Mouse (Mus musculus) forebrain, embryonic 15.5 days (tissue): ENCODE data around the gene Akna. TPM values are rescaled to one million over a fixed set of nuclear protein-coding genes. Genes with fewer than 3 reads are reported as not detected.

Experiments
- ATAC-seq: fragments of 200-750 bp; cut with Nextera tagmentation; replicated peaks from 2 replicates; pipeline ENCODE4 v1.8.0; 2017; ENCODE audit warnings: mild to moderate bottlenecking, moderate TSS enrichment, moderate library complexity
- H3K27ac ChIP-seq: fragments of 300-500 bp; sonication (generic); replicated peaks from 2 replicates; pipeline ENCODE4 v1.5.1; 2015; ENCODE audit warnings: mild to moderate bottlenecking, inconsistent platforms
- H3K27me3 ChIP-seq: fragments of 300-500 bp; sonication (generic); 2 replicates; pipeline ENCODE4 v1.6.1; 2015; ENCODE audit warnings: inconsistent platforms
- H3K36me3 ChIP-seq: fragments of 300-500 bp; sonication (generic); 2 replicates; pipeline ENCODE4 v1.6.1; 2015; ENCODE audit warnings: mild to moderate bottlenecking, inconsistent platforms
- H3K4me1 ChIP-seq: fragments of 300-500 bp; sonication (generic); 2 replicates; pipeline ENCODE4 v1.6.1; 2015; ENCODE audit warnings: inconsistent platforms
- H3K4me2 ChIP-seq: fragments of 300-500 bp; sonication (generic); replicated peaks from 2 replicates; pipeline ENCODE4 v1.6.1; 2015; ENCODE audit warnings: mild to moderate bottlenecking, inconsistent platforms
- H3K4me3 ChIP-seq: fragments of 300-500 bp; sonication (generic); 2 replicates; pipeline ENCODE4 v1.5.1; 2015; ENCODE audit warnings: mild to moderate bottlenecking, inconsistent platforms
- H3K9ac ChIP-seq: fragments of 300-500 bp; sonication (generic); replicated peaks from 2 replicates; pipeline ENCODE4 v1.6.1; 2015; ENCODE audit warnings: mild to moderate bottlenecking, inconsistent platforms
- H3K9me3 ChIP-seq: fragments of 300-500 bp; sonication (generic); 2 replicates; pipeline ENCODE4 v1.6.1; 2016; ENCODE audit warnings: inconsistent platforms
- WGBS: fragments of 180-500 bp; shearing (Covaris S2); methylation state at CpG from one replicate; pipeline ENCODE4 v1.1.7; 2015; ENCODE audit warnings: mixed read lengths; 5-methylcytosine and 5-hydroxymethylcytosine counted together
- polyA plus RNA-seq: library from polyadenylated mRNA; unstranded; fragments of >200 nt; fragmentation: Nextera tagmentation; extraction: Ambion mirVana; gene quantifications from 2 replicates; pipeline ENCODE4 v1.2.1, GENCODE M21; 2015

Gene Akna
- polyA plus RNA-seq, 1 experiment from 2014 or later = 12.4 TPM

DNA sequence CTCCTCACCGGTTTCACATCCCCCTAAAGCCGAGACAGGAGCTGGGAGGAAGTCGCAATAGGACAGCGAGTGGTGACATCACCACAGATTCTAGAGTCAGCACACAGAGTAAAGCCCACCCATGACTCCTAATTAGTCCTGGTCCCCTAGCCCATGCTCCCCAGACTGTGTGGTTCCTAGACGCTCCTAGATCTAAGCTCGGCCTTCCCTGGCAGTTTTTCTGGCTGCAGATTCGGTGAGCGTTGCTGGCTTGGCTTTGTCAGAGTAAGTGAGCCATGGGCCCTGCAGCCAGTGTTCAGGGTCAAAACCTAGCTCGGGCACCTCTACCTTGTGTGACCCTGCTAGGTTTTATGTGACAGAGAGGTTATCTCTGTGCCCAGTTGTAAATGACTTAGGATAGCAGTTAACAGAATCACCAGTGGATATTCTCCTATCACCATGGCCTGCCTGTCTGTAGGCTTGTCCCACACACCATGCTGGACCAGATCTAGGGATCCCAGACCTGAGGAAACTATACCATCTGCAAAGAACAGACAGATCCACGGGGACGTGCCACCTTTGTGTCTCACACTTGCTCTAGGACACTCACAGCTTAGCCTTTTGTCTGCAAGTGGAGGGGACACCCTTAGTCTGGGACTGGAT lies 13.1 kb downstream of the Akna start:
- peaks cover 11% of the 10 kb centered on the region for H3K36me3 ChIP-seq
- H3K4me3 ChIP-seq = no peak overlapping the region
- H3K9me3 ChIP-seq = no peaks in the 10 kb centered on the region
- peak; percentile 78 for ATAC-seq
- peaks cover 41% of the 10 kb centered on the region for H3K4me1 ChIP-seq
- peak overlapping the region; percentile 91 for H3K27ac ChIP-seq
- no peak overlapping the region for H3K9ac ChIP-seq
- H3K27me3 ChIP-seq = no peaks in the 10 kb centered on the region
- H3K4me2 ChIP-seq = peak overlapping the region; percentile 8; the same call in 1 of the 2 replicates
- WGBS = 17% methylated on average over 11 of the region's 11 CpGs

DNA sequence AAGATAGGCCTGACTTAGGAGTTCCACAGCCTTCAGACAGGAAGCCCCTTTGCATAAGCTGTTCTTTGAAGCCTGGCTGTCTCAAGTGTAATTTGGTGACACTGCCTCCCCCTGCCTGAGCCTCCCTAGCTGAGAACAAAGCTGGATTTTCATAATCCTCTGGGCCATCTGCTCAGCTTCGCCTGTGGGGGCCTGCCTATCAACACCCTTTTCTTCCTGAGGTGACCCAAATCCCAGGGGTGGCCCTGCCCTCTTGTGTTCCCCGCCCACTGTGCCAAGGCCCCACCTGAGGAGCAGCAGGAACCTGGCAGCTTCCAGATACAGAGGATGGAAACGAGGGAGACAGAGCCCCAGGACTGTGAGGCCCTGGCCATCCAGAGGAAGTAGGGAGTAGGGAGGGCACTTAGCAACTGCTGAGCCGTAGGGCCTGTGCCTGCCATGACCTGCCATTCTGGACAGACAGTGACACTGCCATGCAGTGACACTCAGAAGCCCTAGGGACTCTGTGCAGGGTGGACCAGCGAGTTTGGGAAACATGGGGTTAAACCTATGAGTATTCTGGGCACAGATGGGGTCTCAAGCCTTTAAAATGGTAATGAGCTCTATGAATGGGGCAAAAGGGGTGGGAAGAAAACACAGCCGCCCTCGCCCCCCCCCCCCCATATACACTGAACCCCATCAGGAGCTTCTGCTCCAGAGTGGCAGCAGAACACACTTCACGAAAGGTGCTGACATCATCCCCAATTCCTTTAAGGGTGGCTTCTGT lies 13.8 kb downstream of the Akna start:
- no peaks in the 10 kb centered on the region for H3K9me3 ChIP-seq
- 4% methylated on average over 8 of the region's 8 CpGs for WGBS
- H3K4me1 ChIP-seq = peaks cover 41% of the 10 kb centered on the region
- peak overlapping the region; percentile 91 for H3K27ac ChIP-seq
- no peak overlapping the region for H3K9ac ChIP-seq
- peaks cover 4% of the 10 kb centered on the region; the same call in 1 of the 2 replicates for H3K36me3 ChIP-seq
- H3K27me3 ChIP-seq = no peaks in the 10 kb centered on the region
- ATAC-seq = peak; percentile 75
- H3K4me2 ChIP-seq = peak overlapping the region; percentile 8; the same call in 1 of the 2 replicates
- H3K4me3 ChIP-seq = no peak overlapping the region

DNA sequence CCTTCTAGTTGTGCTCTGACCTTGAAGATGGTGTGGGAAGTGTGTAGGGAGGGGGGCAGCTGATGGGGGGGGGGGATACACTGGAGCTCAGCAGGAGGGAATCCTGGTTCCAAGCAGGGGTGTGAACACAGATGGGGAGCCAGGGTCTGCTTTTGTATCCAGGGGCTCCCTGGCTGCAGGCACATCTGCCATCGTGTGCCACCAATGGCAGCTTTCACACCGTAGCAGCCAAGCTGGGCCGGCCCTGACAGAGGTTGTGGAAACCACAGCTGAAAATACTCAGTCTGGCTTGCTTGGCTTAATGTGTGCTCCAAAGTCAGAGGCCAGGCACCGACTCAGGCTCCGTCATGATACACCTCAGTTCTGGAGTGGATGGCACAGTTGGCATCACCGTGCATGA lies 15.1 kb downstream of the Akna start:
- no peak overlapping the region for H3K9ac ChIP-seq
- H3K27me3 ChIP-seq = no peaks in the 10 kb centered on the region
- H3K4me2 ChIP-seq = no peak overlapping the region
- H3K36me3 ChIP-seq = peaks cover 11% of the 10 kb centered on the region; the same call in 1 of the 2 replicates
- peak overlapping the region; percentile 91 for H3K27ac ChIP-seq
- H3K4me1 ChIP-seq = peaks cover 41% of the 10 kb centered on the region
- no peaks in the 10 kb centered on the region for H3K9me3 ChIP-seq
- no peak overlapping the region for H3K4me3 ChIP-seq
- WGBS = 49% methylated on average over 6 of the region's 6 CpGs
- ATAC-seq = no peak

DNA sequence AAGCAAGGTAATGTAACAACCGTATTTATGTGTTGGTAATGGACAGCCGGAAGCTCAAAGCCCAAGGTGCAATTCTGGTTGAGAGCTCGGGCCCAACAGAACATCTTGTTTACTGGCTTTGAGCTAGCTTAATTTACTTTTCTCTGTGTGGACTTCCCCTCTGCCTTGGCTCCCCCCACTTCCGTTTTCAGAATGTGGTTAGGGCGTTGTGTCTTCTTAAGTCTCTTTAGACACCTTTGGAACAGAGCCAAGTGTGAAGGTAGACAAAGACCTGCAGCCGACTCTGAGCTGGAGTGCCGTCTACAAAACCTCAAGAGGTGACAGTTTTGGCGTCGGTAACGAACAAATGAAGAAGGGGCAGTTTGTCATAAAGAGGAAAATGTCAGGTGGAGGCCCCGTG lies 17.4 kb downstream of the Akna start:
- Histone ChIP-seq H3K9me3 (no peaks in the 10 kb centered on the region), H3K27ac (no peak overlapping the region), H3K9ac (no peak overlapping the region), H3K36me3 (peaks cover 21% of the 10 kb centered on the region), H3K4me2 (no peak overlapping the region), H3K4me3 (no peak overlapping the region), H3K4me1 (peaks cover 37% of the 10 kb centered on the region), H3K27me3 (no peaks in the 10 kb centered on the region)
- no peak for ATAC-seq
- 55% methylated on average over 11 of the region's 11 CpGs for WGBS

DNA sequence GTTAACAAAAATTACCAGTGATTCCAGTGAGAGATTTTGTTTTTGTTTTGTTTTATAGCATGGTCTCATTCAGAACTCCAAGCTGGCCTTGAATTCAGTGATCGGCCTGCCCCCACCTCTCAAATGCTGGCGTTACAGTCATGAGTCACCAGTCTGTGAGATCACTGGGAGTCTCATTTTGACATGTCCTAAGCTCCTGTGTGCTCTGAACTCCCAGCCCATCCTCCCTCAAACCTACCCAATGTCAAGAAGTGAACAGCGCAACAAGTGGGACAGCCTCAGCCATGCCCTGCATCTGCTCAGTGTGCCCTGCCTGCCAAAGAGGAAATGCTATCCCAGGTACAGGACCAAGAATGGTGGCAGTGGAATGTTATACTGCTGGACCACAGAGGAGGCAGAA lies 17.9 kb downstream of the Akna start:
- H3K27me3 ChIP-seq = no peaks in the 10 kb centered on the region
- no peak overlapping the region for H3K4me2 ChIP-seq
- H3K4me3 ChIP-seq = no peak overlapping the region
- H3K9ac ChIP-seq = no peak overlapping the region
- no peaks in the 10 kb centered on the region for H3K9me3 ChIP-seq
- WGBS = 90% methylated on average over 3 of the region's 3 CpGs
- H3K27ac ChIP-seq = no peak overlapping the region
- peaks cover 24% of the 10 kb centered on the region for H3K36me3 ChIP-seq
- ATAC-seq = no peak
- H3K4me1 ChIP-seq = peaks cover 32% of the 10 kb centered on the region

DNA sequence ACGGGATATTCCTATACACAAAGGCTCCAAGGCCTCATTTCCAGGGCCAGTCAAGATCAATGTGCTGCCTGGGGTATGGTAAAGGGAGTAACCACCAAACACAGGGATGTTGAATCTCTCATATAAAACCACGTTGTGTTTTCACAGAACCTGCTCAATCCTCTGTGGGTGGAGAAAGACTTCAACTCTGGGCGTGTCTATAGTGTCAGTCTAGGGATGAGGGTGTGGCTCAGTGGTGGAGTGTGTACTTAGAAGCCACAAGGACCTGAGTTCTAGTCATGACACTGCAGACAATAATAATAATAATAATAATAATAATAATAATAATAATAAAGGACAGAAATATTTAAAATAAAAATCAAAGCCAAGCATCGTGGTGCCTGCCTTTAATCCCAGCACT lies 18.9 kb downstream of the Akna start:
- H3K36me3 ChIP-seq = peaks cover 34% of the 10 kb centered on the region
- ATAC-seq = no peak
- H3K4me1 ChIP-seq = peaks cover 22% of the 10 kb centered on the region
- H3K27ac ChIP-seq = no peak overlapping the region
- no peak overlapping the region for H3K4me3 ChIP-seq
- H3K9me3 ChIP-seq = no peaks in the 10 kb centered on the region
- 89% methylated on average over 4 of the region's 4 CpGs for WGBS
- H3K27me3 ChIP-seq = no peaks in the 10 kb centered on the region
- no peak overlapping the region for H3K4me2 ChIP-seq
- no peak overlapping the region for H3K9ac ChIP-seq

DNA sequence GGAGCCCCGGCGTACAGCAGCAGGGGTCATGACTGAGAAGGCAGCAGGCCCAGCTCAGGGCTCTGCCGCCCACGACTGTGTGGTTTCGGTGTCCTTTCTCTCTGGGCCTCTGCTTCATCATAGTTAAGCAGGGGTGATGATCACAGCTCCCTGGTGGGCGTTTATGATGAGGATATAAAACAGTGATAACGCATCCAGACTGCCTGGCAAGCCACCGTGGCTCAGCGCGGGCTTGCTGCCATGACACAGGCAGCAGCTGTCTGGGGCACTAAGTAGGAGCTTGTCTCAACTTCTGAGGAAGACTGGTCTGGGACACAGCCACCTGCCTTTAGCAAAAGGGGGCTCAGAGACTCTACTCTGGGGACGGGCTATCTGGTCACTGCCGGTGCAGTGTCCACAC lies 19.7 kb downstream of the Akna start:
- Histone ChIP-seq H3K36me3 (peaks cover 42% of the 10 kb centered on the region), H3K9ac (no peak overlapping the region), H3K9me3 (no peaks in the 10 kb centered on the region), H3K4me2 (no peak overlapping the region), H3K4me3 (no peak overlapping the region), H3K4me1 (peaks cover 14% of the 10 kb centered on the region), H3K27ac (no peak overlapping the region), H3K27me3 (no peaks in the 10 kb centered on the region)
- WGBS = 79% methylated on average over 12 of the region's 12 CpGs
- no peak for ATAC-seq

DNA sequence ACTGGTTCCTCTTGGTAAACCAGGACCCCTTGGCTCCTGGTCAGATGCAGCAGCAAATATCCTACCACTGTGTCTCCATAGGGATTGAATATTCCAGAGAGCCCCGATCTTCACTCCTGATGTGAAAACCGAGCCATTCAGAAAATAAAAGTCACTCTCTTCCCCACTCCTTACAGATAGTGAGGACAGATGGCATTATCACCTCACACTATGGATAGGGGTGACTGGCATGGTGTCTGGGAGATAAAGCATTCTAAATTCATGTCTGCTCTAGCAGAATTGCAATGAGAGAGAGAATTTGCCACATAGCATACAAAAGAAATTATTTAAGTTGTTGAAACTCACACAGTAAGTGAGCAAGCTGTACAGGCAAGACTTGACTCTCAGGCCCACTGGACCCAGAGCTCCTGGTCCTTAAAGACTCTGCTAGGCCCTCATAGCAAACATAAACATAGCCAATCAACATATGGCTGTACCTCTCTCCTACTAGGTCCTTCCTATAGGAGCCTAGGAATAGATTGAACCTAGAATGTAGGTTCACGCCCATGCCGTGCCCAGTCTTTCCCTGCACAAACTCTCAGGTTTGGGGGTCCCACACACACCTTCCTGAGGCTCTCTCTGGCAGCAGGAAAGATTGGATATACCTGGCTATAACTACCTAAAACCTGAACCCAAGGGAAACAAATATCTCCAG lies 20.3 kb downstream of the Akna start:
- ATAC-seq = no peak
- H3K36me3 ChIP-seq = peaks cover 45% of the 10 kb centered on the region
- WGBS = 84% methylated on average over 4 of the region's 4 CpGs

DNA sequence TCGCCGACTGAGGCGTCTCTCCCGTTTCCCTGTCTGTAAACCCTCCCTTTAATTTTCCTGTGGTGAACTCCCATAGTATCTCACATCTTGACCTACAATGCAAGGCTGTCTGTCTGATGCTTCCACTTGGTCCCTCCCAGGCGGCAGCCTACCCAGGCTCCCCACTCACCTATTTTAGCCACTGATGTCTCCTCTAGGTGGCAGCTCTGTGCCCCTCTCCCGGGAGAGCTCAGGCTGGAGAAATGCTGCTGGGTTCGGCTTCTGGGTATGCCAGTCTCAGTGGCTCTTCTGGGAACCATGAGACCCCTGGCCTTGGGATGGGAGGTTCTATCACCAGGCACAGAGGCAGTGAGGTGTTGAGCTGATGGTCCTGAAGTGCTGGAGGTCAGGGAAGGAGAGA lies 25.7 kb downstream of the Akna start:
- no peak overlapping the region for H3K9ac ChIP-seq
- no peak for ATAC-seq
- H3K36me3 ChIP-seq = peaks cover 45% of the 10 kb centered on the region
- 60% methylated on average over 7 of the region's 7 CpGs for whole genome bisulfite sequencing
- peaks cover 10% of the 10 kb centered on the region for H3K4me1 ChIP-seq
- H3K9me3 ChIP-seq = no peaks in the 10 kb centered on the region
- no peaks in the 10 kb centered on the region for H3K27me3 ChIP-seq
- no peak overlapping the region for H3K27ac ChIP-seq
- no peak overlapping the region for H3K4me3 ChIP-seq
- no peak overlapping the region for H3K4me2 ChIP-seq

More for the DNA sequence above, 20.3 kb downstream of the Akna start:
- Histone ChIP-seq H3K9me3 (no peaks in the 10 kb centered on the region), H3K27ac (no peak overlapping the region), H3K4me2 (no peak overlapping the region), H3K4me3 (no peak overlapping the region), H3K9ac (no peak overlapping the region), H3K27me3 (no peaks in the 10 kb centered on the region), H3K4me1 (0 out of 2 replicates have a peak, but pooled peaks cover 8% of the 10 kb centered on the region)

DNA sequence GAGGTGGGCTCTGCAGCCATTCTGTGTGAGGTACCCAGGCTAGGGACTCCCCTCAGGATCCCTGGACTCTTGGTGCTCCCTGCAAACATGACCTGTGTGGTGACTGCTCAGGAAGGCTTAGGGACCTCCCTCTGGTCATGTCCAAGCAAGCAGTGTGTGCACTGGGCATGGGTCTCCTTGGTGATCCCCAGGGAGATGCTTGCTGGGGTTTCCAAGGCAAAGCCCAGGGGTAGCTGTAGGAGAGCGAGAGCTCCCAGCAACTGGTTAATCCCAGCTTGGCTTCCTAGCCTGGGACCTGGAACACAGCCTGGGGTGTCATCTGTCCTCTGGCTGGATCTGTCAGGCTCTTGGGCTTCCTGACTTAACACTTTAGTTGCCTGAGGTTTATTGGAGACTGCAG lies 27.8 kb downstream of the Akna start:
- H3K27me3 ChIP-seq = no peaks in the 10 kb centered on the region
- peak; percentile 29; the same call in 1 of the 2 replicates for ATAC-seq
- WGBS = 36% methylated on average over 1 of the region's 1 CpGs

DNA sequence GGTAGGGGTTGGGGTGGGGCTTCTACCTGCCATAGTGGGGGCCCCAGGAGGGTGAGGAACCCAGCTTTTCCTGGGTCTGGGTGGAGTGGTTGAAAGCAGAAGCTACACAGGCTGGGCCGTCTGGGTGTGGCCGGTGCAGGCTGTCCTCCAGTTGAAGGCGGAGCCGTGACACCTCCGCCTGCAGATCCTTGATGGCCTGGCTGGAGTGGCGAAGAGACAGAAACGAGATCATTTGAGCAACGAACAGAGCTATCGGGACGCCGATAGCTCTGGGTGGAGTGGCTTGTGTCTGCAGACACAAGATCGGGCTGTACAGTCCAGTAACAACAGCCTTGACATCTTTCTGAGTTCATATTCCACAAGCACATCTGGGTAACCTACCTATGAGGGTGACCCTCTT lies 28.8 kb downstream of the Akna start:
- Histone ChIP-seq H3K4me3 (no peak overlapping the region), H3K27ac (no peak overlapping the region), H3K9me3 (no peaks in the 10 kb centered on the region), H3K4me2 (no peak overlapping the region), H3K4me1 (peaks cover 10% of the 10 kb centered on the region), H3K27me3 (no peaks in the 10 kb centered on the region), H3K36me3 (peaks cover 33% of the 10 kb centered on the region), H3K9ac (no peak overlapping the region)
- WGBS = 91% methylated on average over 12 of the region's 12 CpGs
- no peak for ATAC-seq

More for the DNA sequence above, 27.8 kb downstream of the Akna start:
- no peak overlapping the region for H3K4me2 ChIP-seq
- no peak overlapping the region for H3K27ac ChIP-seq
- peaks cover 10% of the 10 kb centered on the region for H3K4me1 ChIP-seq
- no peak overlapping the region for H3K4me3 ChIP-seq
- H3K36me3 ChIP-seq = peaks cover 42% of the 10 kb centered on the region
- H3K9me3 ChIP-seq = no peaks in the 10 kb centered on the region
- H3K9ac ChIP-seq = no peak overlapping the region

DNA sequence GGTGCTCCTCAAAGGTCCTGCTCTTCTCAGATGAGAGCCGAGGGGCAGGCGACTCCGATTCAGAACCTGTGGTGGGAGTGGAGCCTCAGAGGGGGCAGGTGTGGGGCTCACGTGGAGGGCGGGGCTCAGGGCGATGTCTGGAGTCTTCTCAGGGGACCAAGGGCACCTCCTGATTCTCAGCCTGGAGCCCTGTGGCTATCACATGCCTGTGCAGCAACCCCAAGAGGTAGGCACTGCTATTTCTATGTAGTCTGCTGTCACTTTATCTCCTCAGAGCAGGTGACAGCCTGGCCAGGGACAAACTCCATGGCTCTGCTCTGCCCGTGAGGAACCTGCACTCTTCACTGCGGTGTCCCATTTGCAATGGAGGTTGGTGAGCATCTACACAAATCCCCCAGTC lies 29.8 kb downstream of the Akna start:
- Histone ChIP-seq H3K4me2 (no peak overlapping the region), H3K36me3 (peaks cover 28% of the 10 kb centered on the region; the same call in 1 of the 2 replicates), H3K9ac (no peak overlapping the region), H3K27me3 (no peaks in the 10 kb centered on the region), H3K4me3 (no peak overlapping the region), H3K9me3 (no peaks in the 10 kb centered on the region), H3K4me1 (peaks cover 10% of the 10 kb centered on the region), H3K27ac (no peak overlapping the region)
- ATAC-seq = no peak
- WGBS = 92% methylated on average over 8 of the region's 8 CpGs
